Mouse (Mus musculus): Measurements from ENCODE around the gene Pick1. TPM values are rescaled to one million over a fixed set of nuclear protein-coding genes. Genes with fewer than 3 reads are reported as not detected.

Pick1 gene
- polyA plus RNA-seq, 1 experiment from 2014 or later = 105 TPM

DNA sequence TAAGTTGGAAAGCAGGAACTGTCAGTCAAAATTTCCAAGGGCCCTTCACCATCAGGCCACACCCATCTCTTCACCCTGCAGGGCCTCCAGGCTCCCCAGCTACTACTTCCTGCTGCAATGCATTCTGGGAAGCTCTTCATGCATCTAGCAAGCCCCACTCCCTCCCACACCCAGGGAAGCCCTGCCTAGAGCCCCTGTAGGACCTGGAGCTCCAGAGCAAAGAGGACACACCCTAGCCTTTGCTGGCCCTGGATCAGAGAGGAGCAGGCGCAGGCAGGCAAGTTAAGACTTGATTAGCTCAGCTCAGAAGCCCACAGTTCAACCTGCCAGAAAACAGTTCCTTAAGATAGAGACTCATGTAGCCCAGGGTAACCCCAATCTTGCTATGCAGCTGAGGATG, 52.4 kb downstream of the Pick1 start:
- Histone ChIP-seq H3K27me3 (replicated peaks) (no peaks in the 10 kb centered on the region), H3K36me3 (replicated peaks) (no peaks in the 10 kb centered on the region)
- 93% methylated on average over 1 of the region's 1 CpGs for WGBS

DNA sequence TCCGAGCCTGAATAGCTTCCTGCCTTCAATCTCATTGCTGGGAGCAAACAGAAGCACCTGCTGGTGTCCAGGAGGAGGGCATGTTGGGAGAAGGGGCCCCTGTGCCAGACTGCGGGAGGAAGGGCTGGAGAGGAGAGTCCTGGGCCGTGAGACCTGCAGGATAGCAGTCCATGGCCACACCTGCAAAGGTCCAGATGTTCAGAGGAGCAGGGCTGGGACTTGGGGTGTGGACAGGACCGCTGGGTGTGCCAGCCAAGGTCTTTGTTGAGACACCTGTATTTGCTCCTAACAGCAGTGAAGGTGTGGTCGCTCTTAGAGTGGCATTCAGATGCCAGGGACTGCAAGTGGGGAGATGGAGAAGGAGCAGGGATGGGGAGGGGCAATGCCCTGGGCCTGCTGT, 53.5 kb downstream of the Pick1 start:
- ATAC-seq (replicated peaks) = no peak
- no peak overlapping the region for H3K27ac ChIP-seq
- H3K4me2 ChIP-seq = no peak overlapping the region
- no peaks in the 10 kb centered on the region for H3K4me1 ChIP-seq
- no peak overlapping the region for H3K9ac ChIP-seq
- WGBS = 78% methylated on average over 5 of the region's 5 CpGs
- no peaks in the 10 kb centered on the region for H3K27me3 ChIP-seq (replicated peaks)
- H3K9me3 ChIP-seq = no peaks in the 10 kb centered on the region
- H3K4me3 ChIP-seq = no peak overlapping the region
- no peaks in the 10 kb centered on the region for H3K36me3 ChIP-seq (replicated peaks)

More for the DNA sequence above, 52.4 kb downstream of the Pick1 start:
- no peak for ATAC-seq (replicated peaks)
- no peak overlapping the region for H3K4me2 ChIP-seq
- no peak overlapping the region for H3K27ac ChIP-seq
- no peaks in the 10 kb centered on the region for H3K4me1 ChIP-seq
- H3K4me3 ChIP-seq = no peak overlapping the region
- H3K9ac ChIP-seq = no peak overlapping the region
- H3K9me3 ChIP-seq = no peaks in the 10 kb centered on the region

DNA sequence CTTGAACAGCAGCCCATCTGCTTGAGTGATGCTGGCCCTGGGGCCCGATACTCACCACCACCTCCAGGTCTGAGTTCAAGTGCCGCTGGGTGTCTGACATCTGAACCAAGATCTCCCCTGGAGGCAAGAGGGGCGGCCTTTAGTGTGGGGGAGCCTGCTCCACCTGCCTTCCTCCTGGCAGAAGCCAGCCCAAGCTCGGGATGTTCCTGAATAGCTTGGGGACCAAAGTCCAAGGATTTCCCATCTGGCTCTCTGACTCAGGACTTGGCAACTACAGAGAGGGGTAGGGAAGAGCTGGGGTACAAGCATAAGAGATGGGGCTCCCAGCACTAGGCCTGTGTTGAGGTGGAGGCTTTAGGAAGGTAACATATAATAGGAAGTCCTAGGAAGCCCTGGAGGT, 54.4 kb downstream of the Pick1 start:
- no peak overlapping the region for H3K4me2 ChIP-seq
- no peak for ATAC-seq (replicated peaks)
- H3K4me3 ChIP-seq = no peak overlapping the region
- H3K36me3 ChIP-seq (replicated peaks) = no peaks in the 10 kb centered on the region
- no peaks in the 10 kb centered on the region for H3K4me1 ChIP-seq
- H3K9me3 ChIP-seq = no peaks in the 10 kb centered on the region
- H3K27ac ChIP-seq = no peak overlapping the region
- WGBS = 72% methylated on average over 4 of the region's 4 CpGs
- no peaks in the 10 kb centered on the region for H3K27me3 ChIP-seq (replicated peaks)
- H3K9ac ChIP-seq = no peak overlapping the region

DNA sequence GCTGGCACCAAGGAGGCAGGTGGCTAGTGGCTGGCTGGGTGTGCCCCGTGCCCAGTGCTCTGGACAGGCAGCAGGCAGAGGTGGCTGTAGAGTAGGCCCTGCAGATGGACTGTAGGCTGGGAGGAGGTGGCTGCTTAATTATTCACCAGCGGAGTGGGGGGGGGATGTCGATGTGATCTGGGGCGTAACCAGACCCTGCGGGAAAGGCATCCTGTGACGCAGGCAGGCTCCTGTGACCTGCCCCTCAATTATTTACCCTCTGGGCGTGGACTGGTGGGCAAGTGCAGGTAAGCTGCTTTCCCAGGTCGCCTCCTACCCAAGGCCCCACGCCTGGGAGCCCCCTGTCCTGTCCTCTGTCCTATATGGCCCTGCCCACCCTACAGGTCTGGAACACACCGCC, 56.4 kb downstream of the Pick1 start, which contains the start of gene Baiap2l2:
Baiap2l2 (minus strand) TSS at position 139 of the 400 bp plus-strand sequence.
- ATAC-seq (replicated peaks) = no peak
- no peaks in the 10 kb centered on the region for H3K4me1 ChIP-seq
- H3K4me3 ChIP-seq = no peak within 1 kb of the TSS
- no peaks in the 10 kb centered on the region for H3K9me3 ChIP-seq
- H3K9ac ChIP-seq = no peak within 1 kb of the TSS
- H3K36me3 ChIP-seq (replicated peaks) = no peaks in the 10 kb centered on the region
- H3K4me2 ChIP-seq = no peak within 1 kb of the TSS
- WGBS = 60% methylated on average over 9 of the region's 10 CpGs
- H3K27me3 ChIP-seq (replicated peaks) = no peaks in the 10 kb centered on the region
- H3K27ac ChIP-seq = no peak within 1 kb of the TSS

DNA sequence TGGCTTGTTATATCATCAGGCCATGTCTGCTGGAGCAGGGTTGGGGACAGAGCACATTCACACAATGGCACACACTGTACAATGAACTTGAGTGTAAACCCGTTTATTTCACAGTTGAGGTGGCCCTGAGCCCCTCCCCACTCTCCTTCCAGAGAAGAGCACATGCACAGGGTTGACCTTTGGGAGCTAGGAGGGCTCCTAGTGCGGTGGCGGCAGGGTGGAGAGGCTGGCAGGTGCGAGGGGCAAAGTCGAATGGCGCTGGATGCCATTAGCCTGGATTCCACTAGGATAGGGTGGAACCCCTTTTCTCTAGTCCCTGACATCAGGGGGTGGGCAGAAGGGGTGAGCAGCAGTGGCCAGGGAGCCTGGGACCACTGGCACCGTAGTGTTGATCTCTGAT, 57.2 kb downstream of the Pick1 start:
- Histone ChIP-seq H3K9me3 (no peaks in the 10 kb centered on the region), H3K4me1 (no peaks in the 10 kb centered on the region), H3K27ac (no peak overlapping the region), H3K9ac (no peak overlapping the region), H3K4me2 (no peak overlapping the region), H3K4me3 (no peak overlapping the region), H3K27me3 (replicated peaks) (no peaks in the 10 kb centered on the region), H3K36me3 (replicated peaks) (no peaks in the 10 kb centered on the region)
- 88% methylated on average over 7 of the region's 7 CpGs for WGBS
- no peak for ATAC-seq (replicated peaks)

DNA sequence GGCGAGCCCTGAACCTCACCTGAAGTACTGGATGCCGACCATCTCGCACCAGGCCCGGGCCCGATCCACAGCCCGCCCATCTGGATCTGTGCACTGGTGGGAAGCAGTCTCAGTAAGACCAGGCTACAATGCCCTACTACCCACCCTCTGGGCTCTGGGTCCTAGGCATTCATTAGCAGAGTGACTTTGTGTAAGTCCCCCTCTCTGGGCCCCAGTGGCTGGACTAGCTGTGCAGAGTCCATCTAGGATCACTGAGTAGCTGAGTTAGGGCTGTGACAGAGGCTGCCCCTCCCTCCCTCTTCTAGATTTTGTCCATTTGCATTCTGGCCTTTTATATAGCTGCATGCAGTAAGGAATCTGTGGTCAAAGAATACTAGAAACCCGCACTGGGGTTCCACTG, 58.1 kb downstream of the Pick1 start:
- no peaks in the 10 kb centered on the region for H3K4me1 ChIP-seq
- H3K36me3 ChIP-seq (replicated peaks) = no peaks in the 10 kb centered on the region
- ATAC-seq (replicated peaks) = no peak
- H3K9ac ChIP-seq = no peak overlapping the region
- no peak overlapping the region for H3K27ac ChIP-seq
- 91% methylated on average over 7 of the region's 7 CpGs for WGBS
- no peak overlapping the region for H3K4me3 ChIP-seq
- no peaks in the 10 kb centered on the region for H3K27me3 ChIP-seq (replicated peaks)
- H3K9me3 ChIP-seq = no peaks in the 10 kb centered on the region
- H3K4me2 ChIP-seq = no peak overlapping the region

DNA sequence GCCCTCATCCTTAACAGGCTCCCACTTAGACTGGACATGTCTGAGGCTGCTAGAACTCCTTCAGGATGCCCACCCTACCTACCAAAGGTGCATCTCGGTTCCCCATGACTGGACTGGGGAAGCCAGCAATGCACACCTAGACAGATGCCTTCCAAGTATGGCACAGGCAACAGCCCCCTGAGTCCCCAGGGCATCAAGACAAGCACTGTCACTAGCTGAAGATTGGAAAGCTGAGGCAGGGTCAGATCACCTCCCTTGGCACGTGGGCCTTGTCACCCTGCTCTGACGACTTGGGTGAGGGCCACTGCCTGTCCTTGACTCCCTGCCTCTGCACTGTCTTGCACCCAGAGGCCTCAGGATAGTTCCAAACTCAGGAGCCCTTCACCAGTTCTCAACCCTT, 59.4 kb downstream of the Pick1 start:
- H3K9me3 ChIP-seq = no peaks in the 10 kb centered on the region
- no peaks in the 10 kb centered on the region for H3K27me3 ChIP-seq (replicated peaks)
- ATAC-seq (replicated peaks) = no peak
- no peak overlapping the region for H3K9ac ChIP-seq
- no peaks in the 10 kb centered on the region for H3K4me1 ChIP-seq
- H3K4me2 ChIP-seq = no peak overlapping the region
- H3K36me3 ChIP-seq (replicated peaks) = no peaks in the 10 kb centered on the region
- H3K27ac ChIP-seq = no peak overlapping the region
- WGBS = 82% methylated on average over 3 of the region's 3 CpGs
- H3K4me3 ChIP-seq = no peak overlapping the region

DNA sequence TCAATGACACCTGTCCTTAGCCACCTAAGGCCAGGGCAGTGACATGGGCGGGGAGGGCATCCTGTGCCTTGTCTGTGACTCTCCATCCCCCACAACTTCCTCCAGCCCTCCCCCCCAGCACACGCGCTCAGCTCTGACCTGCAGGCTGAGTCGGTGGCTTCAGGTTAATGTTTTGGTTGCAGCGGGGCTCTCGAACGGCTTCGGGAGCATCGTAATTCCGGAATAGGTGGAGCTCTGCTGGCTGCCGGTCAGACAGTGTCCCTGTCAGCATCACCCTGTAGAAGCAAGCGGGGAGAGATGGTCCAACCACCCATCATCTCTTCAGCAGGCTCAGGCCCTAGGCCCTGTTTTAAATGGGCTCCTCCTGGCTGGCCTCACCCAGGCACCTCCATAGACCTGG, 60.5 kb downstream of the Pick1 start:
- H3K4me1 ChIP-seq = no peaks in the 10 kb centered on the region
- no peaks in the 10 kb centered on the region for H3K27me3 ChIP-seq (replicated peaks)
- H3K27ac ChIP-seq = no peak overlapping the region
- H3K9me3 ChIP-seq = no peaks in the 10 kb centered on the region
- H3K9ac ChIP-seq = no peak overlapping the region
- no peak overlapping the region for H3K4me3 ChIP-seq
- no peak for ATAC-seq (replicated peaks)
- WGBS = 90% methylated on average over 12 of the region's 12 CpGs
- no peak overlapping the region for H3K4me2 ChIP-seq
- H3K36me3 ChIP-seq (replicated peaks) = no peaks in the 10 kb centered on the region

DNA sequence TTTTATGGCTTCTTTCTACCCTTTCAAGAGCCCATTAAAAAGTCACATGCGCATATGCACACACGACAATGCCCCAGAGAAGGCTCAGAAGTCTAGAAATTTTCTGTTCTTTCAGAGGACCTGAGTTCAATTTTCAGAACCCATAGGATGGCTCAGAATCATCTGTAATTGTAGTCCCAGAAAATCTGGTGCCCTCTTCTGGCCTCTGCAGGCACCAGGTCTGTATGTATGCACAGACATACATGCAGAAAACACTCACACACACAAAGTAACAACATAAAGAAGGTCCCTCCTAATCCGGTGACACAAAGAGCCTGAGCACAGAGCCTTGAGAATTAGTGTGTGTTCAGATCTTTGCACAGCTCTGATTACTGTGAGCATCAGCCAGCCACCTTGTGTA, 61.4 kb downstream of the Pick1 start:
- ATAC-seq (replicated peaks) = no peak
- H3K9me3 ChIP-seq = no peaks in the 10 kb centered on the region
- no peak overlapping the region for H3K4me2 ChIP-seq
- no peaks in the 10 kb centered on the region for H3K36me3 ChIP-seq (replicated peaks)
- H3K27me3 ChIP-seq (replicated peaks) = no peaks in the 10 kb centered on the region
- H3K4me1 ChIP-seq = no peaks in the 10 kb centered on the region
- no peak overlapping the region for H3K4me3 ChIP-seq
- no peak overlapping the region for H3K27ac ChIP-seq
- H3K9ac ChIP-seq = no peak overlapping the region
- WGBS = 82% methylated on average over 3 of the region's 3 CpGs

DNA sequence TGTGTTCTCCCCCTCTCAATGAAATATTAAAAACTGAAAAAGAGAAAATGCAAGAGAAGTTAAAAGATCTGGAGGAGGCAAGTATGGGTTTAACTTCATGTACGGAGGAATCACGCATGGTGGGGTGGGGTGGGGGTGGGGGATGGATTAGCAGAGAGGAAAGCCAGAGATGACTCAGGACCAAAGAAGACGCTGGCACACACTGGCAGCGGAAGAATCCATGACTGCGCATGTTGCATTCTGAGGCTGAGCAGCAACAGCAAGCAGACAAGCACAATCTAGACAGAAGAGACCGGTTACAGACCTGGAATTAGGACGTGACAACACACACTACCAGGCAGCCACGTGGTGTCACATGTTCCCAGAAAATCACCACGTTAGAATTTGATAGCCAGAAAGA, 63.8 kb downstream of the Pick1 start:
- H3K9ac ChIP-seq = no peak overlapping the region
- no peaks in the 10 kb centered on the region for H3K36me3 ChIP-seq (replicated peaks)
- no peak for ATAC-seq (replicated peaks)
- H3K27me3 ChIP-seq (replicated peaks) = no peaks in the 10 kb centered on the region
- 90% methylated on average over 9 of the region's 9 CpGs for WGBS
- H3K27ac ChIP-seq = no peak overlapping the region
- H3K4me3 ChIP-seq = no peak overlapping the region
- H3K4me1 ChIP-seq = no peaks in the 10 kb centered on the region
- H3K9me3 ChIP-seq = no peaks in the 10 kb centered on the region
- no peak overlapping the region for H3K4me2 ChIP-seq

DNA sequence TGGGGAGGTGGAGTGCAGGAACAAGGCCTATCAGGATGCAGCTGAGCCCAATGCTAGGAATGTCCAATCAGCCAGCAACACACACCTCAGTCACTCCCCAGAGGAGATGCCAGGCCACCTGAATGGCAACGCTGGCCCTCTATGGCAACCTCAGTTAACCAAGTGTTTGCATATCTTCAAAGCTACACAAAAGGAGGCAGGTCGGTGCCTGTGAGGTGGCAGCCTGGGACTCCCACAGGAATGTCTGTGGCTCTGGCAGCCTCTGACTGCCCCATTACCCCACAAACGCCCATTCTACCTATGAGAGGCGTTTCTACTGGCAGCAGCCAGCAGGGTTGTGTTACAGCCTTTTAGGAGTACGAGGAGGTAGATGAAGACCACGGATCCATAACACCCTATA, 69.6 kb downstream of the Pick1 start:
- Histone ChIP-seq H3K9ac (no peak overlapping the region), H3K27me3 (replicated peaks) (no peaks in the 10 kb centered on the region), H3K4me2 (no peak overlapping the region), H3K36me3 (replicated peaks) (no peaks in the 10 kb centered on the region), H3K4me1 (no peaks in the 10 kb centered on the region), H3K9me3 (no peaks in the 10 kb centered on the region), H3K27ac (no peak overlapping the region), H3K4me3 (no peak overlapping the region)
- ATAC-seq (replicated peaks) = no peak
- 89% methylated on average over 6 of the region's 6 CpGs for WGBS

Measured in midbrain, embryonic 15.5 days (tissue).